Mouse (Mus musculus) E14TG2a.4 (cell line): ENCODE results near the gene Trh.
A peak's percentile ranks its signal among the peaks of the same experiment; 100 is the strongest.

Source experiments
- H3K27me3 ChIP-seq: 2 replicates; pipeline ENCODE4 v1.6.1; 2014; ENCODE audit warnings: low read length, control low read depth; ENCODE audit not compliant: insufficient read depth
- H3K36me3 ChIP-seq: 2 replicates; pipeline ENCODE4 v1.6.1; 2014; ENCODE audit warnings: low read length, control low read depth; ENCODE audit not compliant: insufficient read depth
- H3K4me1 ChIP-seq: replicated peaks from 2 replicates; pipeline ENCODE4 v1.6.1; 2014; ENCODE audit warnings: low read depth, low read length, control low read depth
- H3K4me3 ChIP-seq: replicated peaks from 2 replicates; pipeline ENCODE4 v1.5.1; 2014; ENCODE audit warnings: mild to moderate bottlenecking, low read length
- H3K9me3 ChIP-seq: 2 replicates; pipeline ENCODE4 v1.6.1; 2014; ENCODE audit warnings: low read length, control low read depth
- CTCF ChIP-seq: conservative IDR thresholded peaks from 2 replicates; pipeline ENCODE4 v1.5.1; 2014; ENCODE audit warnings: low read length
- NANOG ChIP-seq: IDR thresholded peaks from 2 replicates; pipeline ENCODE4 v1.6.1; 2014; ENCODE audit warnings: borderline replicate concordance, low read length, mixed read lengths
- POU5F1 ChIP-seq: IDR thresholded peaks from 2 replicates; pipeline ENCODE4 v1.6.1; 2014; ENCODE audit warnings: low read length, borderline replicate concordance

The Trh gene

DNA sequence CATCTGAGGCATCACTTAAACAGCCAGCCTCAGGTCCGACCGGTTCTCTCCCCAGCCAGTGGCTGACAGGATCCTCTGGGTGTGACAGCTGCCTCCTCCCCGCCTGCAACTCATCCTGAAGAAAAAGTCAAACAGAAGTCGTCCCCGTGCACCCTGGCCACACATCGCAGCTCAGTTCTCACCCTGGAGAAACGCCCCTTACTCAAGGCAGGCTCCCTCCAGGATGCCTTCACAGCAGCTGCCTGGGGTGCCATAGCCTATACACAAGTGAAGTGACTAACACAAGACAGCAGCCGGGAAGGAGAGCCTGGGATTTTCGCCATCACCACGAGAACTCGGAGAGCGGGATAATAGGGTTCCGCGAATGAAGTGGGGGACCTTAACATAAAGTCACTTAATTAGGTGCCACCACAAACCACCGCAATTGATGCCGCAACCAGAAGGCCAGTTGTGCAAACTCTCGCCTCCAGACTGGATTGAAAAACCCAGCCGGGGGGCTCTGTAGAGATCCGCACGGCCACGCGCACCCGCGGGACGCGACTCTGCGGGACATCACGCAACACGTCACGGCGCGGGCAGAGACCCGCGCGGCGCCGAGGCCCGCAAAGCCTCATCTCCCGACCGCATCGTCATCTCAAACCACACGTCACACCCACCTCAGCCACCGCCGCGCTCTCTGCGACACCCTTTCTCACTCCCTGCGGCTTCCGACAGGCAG is 30.2 kb downstream of the Trh start:
- peak overlapping the region; percentile 98 for H3K4me3 ChIP-seq
- no peak for TF ChIP-seq POU5F1
- no peak for TF ChIP-seq NANOG
- TF ChIP-seq CTCF: no peak

DNA sequence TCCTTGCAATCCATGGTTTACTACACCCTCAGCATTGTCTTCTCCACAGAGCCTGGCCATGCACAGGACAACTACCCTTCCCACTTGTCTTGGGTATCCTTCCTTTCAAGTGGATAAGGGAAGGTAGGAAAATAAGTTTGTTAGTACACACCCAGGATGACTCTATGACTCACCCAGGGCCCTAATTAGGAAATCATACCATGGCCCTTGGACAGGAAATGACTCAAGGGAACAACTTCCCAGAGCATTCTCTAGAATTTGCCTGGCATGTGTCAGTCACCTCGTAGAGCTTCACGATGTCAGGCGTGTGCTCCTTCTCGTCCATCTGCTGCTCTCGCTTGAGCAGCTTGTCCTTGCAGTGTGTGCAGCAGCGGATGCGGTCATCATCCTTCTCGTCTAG is 45.0 kb downstream of the Trh start:
- H3K36me3 ChIP-seq: peaks cover 91% of the 10 kb centered on the region
- no peak for TF ChIP-seq CTCF
- TF ChIP-seq NANOG: no peak
- TF ChIP-seq POU5F1: no peak
- no peaks in the 10 kb centered on the region for H3K27me3 ChIP-seq
- peaks cover 31% of the 10 kb centered on the region for H3K9me3 ChIP-seq
- no peak overlapping the region for H3K4me3 ChIP-seq
- H3K4me1 ChIP-seq: no peaks in the 10 kb centered on the region

More for the DNA sequence above, 30.2 kb downstream of the Trh start:
- Histone ChIP-seq H3K27me3 (no peaks in the 10 kb centered on the region), H3K9me3 (peaks cover 5% of the 10 kb centered on the region; the same call in 1 of the 2 replicates), H3K36me3 (peaks cover 27% of the 10 kb centered on the region), H3K4me1 (peaks cover 17% of the 10 kb centered on the region)
